Mouse (Mus musculus) neutrophil, adult 5-6 weeks (primary cell): Measurements from ENCODE around the gene Cdk5. TPM values are rescaled to one million over a fixed set of nuclear protein-coding genes. Genes with fewer than 3 reads are reported as not detected.
A peak's percentile ranks its signal among the peaks of the same experiment; 100 is the strongest.

Experiments used
- ATAC-seq: fragments of 151-379, 151-347 bp; 2 replicates; pipeline ENCODE4 v1.8.0; 2017; ENCODE audit warnings: mild to moderate bottlenecking, moderate TSS enrichment; ENCODE audit not compliant: insufficient number of reproducible peaks, poor library complexity, low FRiP score, severe bottlenecking; ENCODE audit errors: extremely low read depth
- total RNA-seq: library from RNA; stranded (forward); fragments of 200-1000 nt; gene quantifications from 2 replicates; pipeline ENCODE4 v1.2.3, GENCODE M21; 2017

The Cdk5 gene
- 30.0 and 36.6 TPM in 2 replicates for total RNA-seq

GRCm38 (mm10) chr5:24423129-24424003 lies at the start of gene Cdk5, which contains the start of gene Slc4a2:
Gene Cdk5, minus strand, starts transcription at chr5:24423530.
Gene Slc4a2, plus strand, starts transcription at chr5:24423837.
- peak; percentile 93 for ATAC-seq

DNA sequence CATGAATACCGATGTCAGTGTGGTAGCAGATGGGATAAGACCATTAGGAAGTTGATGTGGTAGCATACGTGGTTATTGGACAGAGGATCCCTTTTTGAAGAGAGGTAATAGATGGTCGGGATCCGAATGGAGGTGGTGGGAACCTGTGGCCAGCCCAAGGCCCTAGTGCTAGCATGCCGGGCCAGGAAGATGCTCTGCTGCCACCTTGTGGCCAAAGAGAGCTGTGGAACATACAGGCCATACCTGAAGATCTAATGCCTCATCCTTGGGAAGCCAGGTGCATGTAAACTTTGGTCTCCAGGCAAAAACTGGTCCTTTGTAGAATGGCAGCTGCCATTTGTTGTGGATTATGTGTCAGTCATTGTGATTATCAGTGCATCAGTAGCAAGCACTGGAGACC lies 47.3 kb upstream of the Cdk5 start:
- peak; percentile 72; the same call in 1 of the 2 replicates for ATAC-seq

DNA sequence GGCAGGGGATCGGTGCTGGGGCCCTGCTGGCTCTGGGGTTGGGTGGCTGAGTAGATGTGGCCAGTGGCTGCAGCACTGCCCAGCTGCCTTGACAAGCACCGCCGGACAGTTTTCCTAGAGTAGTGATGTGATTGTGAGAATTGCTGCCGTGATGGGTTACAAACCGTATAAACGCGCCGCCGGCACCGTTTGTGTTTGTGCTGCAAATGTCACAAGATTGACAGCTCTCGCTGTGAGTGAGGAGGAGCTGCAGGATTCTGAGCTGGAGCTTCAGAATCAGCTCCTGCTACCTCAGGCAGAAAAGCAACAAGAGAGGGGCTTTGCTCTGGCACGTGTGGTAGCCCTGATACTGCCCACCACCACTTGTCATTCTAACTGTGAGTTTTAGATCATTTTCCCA lies 43.4 kb upstream of the Cdk5 start:
- no peak for ATAC-seq

DNA sequence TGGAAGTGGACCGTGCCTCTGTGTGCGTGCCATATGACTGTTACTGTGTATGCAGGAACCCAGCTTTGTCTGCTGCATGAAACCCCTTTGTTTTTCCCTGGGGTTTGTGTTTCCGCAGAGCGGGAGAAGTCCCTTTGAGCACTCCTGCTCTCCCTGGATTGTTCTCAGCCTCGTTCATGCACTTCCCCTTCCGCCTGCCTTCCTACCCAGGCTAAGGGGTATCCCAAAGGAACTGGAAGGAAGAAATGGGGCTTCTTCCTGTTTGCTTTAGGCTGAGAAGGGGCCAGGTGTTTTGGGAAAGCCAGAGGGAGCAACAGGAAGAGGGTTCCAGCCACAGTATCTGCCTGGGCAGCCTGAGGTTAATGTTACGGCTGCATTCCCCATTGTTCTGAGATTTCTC lies 32.3 kb upstream of the Cdk5 start:
- ATAC-seq = no peak

- ATAC-seq = no peak
These were observed 31.7 kb upstream of the Cdk5 start for GRCm38 (mm10) chr5:24455076-24455475.

DNA sequence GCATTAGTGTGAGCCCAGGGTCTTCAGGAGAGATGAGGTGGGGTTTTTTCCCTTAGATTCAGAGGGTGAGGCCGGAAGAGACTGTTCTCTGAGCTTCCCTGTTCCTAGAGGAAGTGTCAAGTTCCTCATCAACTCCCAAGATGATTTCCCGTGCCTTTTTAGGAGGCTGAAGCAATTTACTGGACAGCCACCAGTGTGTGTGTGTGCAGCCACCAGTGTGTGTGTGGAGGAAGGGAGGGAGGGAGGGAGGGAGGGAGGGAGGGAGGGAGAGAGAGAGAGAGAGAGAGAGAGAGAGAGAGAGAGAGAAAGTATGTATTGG lies 30.6 kb upstream of the Cdk5 start:
- ATAC-seq = no peak

DNA sequence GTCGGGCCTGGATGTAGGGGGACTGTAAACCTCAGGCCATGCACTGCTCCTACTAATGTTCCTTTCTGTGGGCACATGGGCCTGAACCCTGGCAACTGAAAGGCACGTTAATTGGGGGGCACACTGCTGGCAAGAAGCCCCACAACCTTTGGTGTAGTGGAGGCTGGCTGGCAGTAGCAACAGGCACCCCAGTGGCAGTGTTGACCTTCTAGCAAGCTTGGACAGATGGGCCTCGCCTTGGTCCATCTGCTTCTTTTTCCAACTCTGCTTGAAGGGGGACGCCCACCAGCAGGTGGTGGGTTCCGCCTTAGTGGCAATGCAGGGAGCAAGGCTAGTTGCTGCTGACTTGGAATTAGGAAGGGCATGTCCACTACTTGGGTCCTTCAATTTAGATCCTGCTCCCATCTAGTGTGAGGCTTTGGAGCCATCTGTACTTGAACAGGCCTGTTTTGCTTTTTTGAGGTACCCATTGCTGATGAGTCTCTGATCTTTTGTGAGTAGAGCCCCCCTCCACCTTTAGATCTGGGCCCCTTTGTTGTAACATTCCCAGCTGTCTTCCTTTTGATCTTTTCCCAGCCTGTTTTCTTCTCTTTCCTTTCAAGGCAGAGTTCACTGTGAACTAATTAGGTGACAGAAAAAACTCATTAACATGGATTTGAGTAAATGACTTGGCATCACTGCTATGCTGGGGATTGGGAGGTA lies 30.1 kb upstream of the Cdk5 start:
- no peak for ATAC-seq

DNA sequence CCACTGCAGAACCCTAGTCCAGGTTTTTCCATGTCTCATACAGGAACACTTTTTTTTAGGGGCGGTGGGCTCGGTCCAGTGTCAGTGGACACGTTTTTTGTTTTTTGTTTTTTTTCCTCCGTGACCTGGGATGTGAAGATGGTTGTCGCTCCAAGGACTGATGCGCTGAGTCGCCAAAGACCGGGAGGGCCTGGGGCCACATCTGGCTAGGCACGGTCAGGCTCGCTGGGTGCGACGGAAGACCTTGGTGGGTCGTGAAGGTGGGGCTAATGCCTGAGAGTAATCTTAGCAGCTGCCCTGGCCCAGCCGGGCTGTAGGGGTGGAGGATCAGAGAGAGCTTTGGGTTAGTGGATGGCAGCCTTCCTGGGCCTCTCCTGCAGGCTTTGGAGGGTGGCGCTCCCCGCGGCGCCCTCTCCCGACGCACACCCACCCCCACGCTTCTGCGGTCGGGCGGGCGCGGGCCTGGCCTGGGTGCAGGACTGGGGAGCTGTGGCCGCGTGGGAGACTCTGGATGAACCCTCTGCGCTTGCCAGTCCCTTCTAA lies 29.4 kb upstream of the Cdk5 start:
- no peak for ATAC-seq

DNA sequence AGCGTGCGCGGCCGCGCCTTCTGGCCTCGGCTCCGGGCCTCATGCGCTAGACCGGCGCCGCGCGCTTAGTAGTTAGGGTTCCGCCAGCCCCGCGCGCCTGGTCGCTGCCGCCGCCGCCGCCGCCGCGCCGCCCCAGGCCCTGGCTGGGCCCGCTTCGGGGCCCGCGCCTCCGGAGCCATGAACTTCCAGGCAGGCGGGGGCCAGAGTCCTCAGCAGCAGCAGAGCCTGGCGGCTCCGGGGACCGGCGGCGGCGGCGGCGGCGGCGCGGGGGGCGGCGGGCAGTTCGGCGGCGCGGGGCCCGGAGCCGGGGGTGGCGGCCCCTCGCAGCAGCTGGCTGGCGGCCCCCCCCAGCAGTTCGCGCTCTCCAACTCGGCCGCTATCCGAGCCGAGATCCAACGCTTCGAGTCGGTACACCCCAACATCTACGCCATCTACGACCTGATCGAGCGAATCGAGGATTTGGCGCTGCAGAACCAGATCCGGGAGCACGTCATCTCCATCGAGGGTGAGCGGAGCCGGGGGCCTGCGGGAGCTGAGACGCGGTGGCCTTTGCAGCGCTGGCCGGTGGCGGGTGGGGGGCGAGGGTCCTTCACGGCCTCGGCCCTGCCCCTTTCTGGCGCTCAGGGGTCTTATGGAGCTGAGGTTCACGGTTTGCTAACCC lies 28.8 kb upstream of the Cdk5 start, which contains the start of gene Agap3:
Gene Agap3, plus strand, starts transcription at position 148 of the 661 bp plus-strand sequence.
- ATAC-seq = no peak

- peak; percentile 62 for ATAC-seq
These were observed 28.1 kb upstream of the Cdk5 start for GRCm38 (mm10) chr5:24451264-24452029.

GRCm38 (mm10) chr5:24447624-24448298 lies 24.4 kb upstream of the Cdk5 start, which contains the start of gene Tmub1:
Gene Tmub1, minus strand, starts transcription at chr5:24447854.
- peak; percentile 62 for ATAC-seq

- ATAC-seq = no peak
These were observed 23.3 kb upstream of the Cdk5 start for GRCm38 (mm10) chr5:24446630-24447029.

DNA sequence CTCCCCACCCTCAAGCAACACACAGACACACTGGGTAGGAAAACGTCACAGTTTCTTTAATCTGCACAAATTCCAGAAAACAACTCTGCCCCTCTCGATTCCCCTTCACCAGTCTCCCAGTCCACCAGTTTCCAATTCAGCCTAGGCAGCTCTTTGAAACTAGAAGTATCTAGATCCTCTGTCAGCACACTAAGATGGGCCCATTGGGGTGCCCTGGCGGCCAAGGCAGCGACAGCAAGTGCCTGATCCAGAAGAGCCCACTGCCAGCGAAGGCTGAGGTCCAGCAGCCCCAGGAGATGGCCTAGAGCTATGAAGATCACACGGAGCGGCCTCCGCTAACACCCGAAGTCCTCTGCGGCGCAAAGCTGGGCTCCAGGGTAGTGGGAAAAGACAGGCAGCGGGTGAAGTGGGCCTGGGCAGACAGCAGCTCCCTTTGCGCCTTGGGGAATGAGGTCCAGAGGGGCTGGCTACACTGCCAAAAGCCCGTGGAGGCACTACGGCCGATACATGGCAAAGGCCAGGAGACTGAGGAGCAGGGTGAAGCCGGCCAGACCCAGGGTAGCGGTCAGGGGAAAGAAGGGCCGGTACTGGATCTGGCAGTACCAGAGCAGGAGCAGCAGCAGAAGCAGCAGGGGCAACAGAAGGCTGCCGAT lies 22.2 kb upstream of the Cdk5 start:
- no peak for ATAC-seq

DNA sequence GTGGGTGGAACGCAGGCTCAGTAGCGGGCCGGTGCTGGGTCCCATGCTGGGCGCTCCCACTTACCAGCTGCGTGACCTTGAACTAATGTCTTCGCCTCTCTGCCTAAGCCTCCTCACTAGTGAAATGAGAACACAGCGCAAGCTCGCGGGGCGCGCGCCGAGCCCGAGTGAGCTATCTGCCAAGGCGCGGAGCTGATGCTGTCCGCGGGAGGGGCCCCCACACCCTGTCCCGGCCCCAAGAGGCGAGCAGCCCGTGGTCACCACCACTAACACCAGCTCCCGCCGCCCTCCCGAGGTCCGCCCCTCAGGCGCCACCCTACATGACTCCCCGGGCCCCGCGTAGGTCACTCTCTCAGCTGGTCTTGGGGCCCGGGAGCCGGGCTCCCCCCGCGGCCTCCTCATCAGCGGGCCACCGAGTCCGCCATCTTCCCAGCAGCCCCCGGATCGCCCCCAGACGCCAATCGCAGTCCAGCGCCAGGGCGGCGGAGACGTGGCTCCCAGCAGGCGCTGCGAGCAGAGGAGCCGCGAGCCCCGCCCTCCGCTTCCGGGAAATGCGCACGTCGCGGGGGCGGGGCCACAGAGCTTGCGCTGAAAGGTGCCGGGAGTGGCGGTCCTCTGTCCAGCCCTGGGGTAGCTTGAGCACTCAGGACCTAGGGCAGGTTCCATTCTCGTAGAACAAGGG lies 21.6 kb upstream of the Cdk5 start, which contains the start of gene Fastk:
Gene Fastk, minus strand, starts transcription at position 542 of the 682 bp plus-strand sequence.
- peak; percentile 60 for ATAC-seq

DNA sequence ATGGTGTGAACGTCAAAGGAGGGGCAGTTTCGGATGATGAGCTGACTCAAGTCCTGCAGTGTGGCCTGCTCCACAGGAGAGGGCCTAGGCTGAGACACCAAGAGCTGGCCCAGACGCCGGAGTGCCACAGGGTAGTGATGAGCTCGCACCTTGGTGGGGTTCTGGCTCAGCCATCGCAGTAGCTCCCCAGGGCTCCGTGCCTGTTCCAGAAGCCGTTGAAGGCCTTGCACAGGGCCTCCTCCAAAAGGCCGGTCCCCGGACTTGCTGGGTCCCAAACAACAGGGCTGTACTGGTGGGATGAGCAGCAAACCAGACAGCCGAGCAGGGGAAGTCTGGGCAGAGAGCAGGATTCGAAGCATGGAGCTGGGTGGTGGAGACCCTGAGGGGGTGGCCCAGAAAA lies 20.6 kb upstream of the Cdk5 start:
- no peak for ATAC-seq

DNA sequence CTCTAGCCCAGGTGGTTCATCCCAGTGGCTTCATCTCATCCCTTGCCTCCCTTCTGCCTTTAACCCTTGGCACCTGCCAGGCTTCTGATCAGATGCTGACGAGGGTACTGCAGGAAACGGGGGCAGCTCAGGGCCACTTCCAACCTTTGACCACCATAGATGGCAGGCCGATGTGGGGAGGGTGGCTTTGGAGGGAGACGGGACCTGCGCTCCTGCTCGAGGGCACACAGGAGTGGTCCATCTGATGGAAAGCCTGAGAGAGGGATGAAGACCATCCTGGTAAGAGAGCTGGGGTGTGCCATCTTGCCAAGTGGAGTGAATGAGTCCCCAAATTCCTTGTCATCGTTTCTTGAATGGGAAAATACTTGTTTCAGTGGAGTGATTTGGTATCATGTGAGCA lies 19.9 kb upstream of the Cdk5 start:
- no peak for ATAC-seq

DNA sequence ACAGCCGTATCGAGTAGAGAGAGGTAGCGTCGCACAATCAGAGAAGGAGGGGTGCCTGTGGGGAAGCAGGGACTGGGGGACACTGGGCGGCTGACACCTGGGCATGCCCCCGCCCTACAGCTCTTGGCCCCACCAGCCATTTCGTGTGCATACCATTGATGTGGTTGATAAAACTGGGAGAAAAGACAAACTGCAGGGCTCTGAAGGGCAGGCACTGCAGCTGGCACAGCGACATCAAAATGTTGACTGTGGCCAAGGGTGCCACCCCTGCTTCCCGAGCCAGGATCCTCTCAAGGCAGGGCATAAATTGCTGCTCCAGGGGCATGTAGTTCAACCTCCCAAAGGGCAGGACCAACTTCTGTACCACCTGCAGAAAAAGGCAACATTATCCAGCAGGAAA lies 18.7 kb upstream of the Cdk5 start:
- ATAC-seq = no peak
